Mouse (Mus musculus): Measurements from ENCODE around the gene Asna1. TPM values are rescaled to one million over a fixed set of nuclear protein-coding genes. Genes with fewer than 3 reads are reported as not detected.
A peak's percentile ranks its signal among the peaks of the same experiment; 100 is the strongest.

The Asna1 gene
- polyA plus RNA-seq, 1 experiment from 2014 or later = 83.1 TPM

DNA sequence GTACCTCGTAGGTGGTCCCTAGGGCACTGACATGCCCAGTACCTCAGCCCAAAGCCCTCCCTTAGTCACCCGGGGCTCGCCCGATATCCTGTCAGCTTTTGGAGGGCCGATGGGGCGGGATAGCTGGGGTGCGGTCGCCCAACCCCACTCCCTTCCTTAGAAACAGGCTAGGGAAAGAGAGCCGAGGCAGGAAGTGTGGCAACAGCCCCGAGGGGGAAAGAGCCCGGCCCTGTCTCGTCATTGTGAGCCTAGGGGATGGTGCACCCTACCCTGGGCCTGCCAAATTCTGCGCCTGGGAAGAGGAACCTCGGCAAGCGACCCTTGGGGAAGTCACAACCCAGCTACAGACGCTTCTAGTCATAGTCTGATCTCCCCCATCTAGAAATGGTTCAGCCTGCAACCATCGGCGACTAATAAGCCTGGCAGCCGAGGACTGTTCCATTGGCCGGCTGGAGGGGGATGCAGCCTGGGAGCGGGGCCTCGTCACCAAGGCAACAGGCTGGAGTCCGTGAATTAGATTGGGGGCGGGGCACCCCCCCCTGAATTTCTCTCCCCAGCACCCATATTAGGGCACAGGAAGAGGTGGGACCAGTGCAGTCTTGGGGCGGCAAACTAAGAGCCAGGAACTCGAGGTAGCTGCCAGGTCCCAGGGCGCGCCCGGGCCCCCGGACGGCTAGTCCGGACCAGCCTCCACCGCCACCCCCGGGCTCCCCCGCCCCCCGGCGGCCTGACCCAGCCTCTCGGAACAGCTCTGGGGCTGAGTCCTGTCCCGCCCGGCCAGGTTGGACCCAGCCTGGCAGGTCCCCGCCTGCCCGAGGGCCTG is 45.3 kb downstream of the Asna1 start:
- Histone ChIP-seq H3K4me2 (replicated peaks; ENCODE audit: low read depth, low read length) (peak overlapping the region; percentile 89), H3K9me3 (ENCODE audit: low read length) (no peaks in the 10 kb centered on the region), H3K9ac (replicated peaks; ENCODE audit: low read depth) (peak overlapping the region; percentile 48), H3K4me3 (ENCODE audit: low read depth, low read length) (peak overlapping the region; percentile 33), H3K27me3 (replicated peaks; ENCODE audit: insufficient read depth, low read length) (no peaks in the 10 kb centered on the region), H3K27ac (ENCODE audit: low read length) (peak overlapping the region; percentile 99), H3K4me1 (ENCODE audit: insufficient read depth, low read depth, low read length) (peaks cover 46% of the 10 kb centered on the region), H3K36me3 (ENCODE audit: insufficient read depth, low read length) (no peaks in the 10 kb centered on the region)
- ATAC-seq = peak; percentile 58
- 1% methylated on average over 37 of the region's 42 CpGs for WGBS
- TF ChIP-seq CTCF (IDR thresholded peaks at IDR 0.05) (peak; percentile 4; the same call in 1 of the 2 replicates), EP300 (IDR thresholded peaks at IDR 0.05) (peak; percentile 71)
- DNase-seq (ENCODE audit: low spot score) = peak; percentile 97

DNA sequence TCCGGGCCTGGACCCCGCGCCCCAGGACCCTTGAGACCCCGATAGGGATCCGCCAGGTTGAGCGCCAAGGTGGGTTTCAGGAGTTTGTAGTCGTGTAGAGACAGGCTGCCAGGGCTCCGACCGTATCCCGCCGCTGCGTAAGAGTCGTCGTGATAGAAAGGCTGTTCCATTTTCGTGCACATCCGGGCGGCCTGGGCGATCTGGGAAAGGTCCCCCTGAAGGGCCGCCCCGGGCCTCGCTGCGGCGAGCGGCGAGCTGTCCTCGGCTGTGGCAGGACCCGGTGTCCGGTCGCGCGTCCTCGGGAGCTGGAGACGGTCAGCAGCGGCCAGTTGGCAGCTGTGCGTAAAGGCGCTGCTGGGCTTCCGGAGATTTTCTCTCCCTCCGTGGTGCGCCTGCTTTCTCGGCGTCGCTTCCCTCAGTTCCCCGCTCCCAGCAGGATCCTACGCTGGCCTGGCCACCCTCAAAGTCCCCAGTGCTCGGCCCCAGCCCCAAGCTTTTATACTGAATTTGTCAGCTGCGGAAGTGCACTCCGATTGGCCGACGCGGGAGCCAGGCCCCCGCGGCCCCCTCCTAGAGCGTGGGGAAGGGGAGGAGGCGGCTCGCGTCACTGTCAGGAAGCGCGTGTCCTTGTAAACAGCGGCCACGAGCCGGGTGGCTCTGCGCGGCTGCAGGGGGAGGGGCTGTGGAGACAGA is 46.7 kb downstream of the Asna1 start, which contains the start of gene Junb:
Gene Junb (minus strand): TSS at position 471 of the 693 bp plus-strand sequence.
- no peaks in the 10 kb centered on the region for H3K27me3 ChIP-seq (replicated peaks; ENCODE audit: insufficient read depth, low read length)
- peaks cover 35% of the 10 kb centered on the region for H3K4me1 ChIP-seq (ENCODE audit: insufficient read depth, low read depth, low read length)
- TF ChIP-seq EP300 (IDR thresholded peaks at IDR 0.05) (peak; percentile 95), CTCF (IDR thresholded peaks at IDR 0.05) (no peak)
- ATAC-seq (peak; percentile 53), DNase-seq (ENCODE audit: low spot score) (peak; percentile 98)
- H3K4me3 ChIP-seq (ENCODE audit: low read depth, low read length) = peak within 1 kb of the TSS; percentile 93
- H3K9ac ChIP-seq (replicated peaks; ENCODE audit: low read depth) = peak within 1 kb of the TSS; percentile 96
- WGBS = under 1% methylated on average over 56 of the region's 63 CpGs
- H3K27ac ChIP-seq (ENCODE audit: low read length) = peak within 1 kb of the TSS; percentile 99
- H3K36me3 ChIP-seq (ENCODE audit: insufficient read depth, low read length) = no peaks in the 10 kb centered on the region
- no peaks in the 10 kb centered on the region for H3K9me3 ChIP-seq (ENCODE audit: low read length)
- H3K4me2 ChIP-seq (replicated peaks; ENCODE audit: low read depth, low read length) = peak within 1 kb of the TSS; percentile 89

- no peak for TF ChIP-seq EP300 (IDR thresholded peaks at IDR 0.05)
- no peak for TF ChIP-seq CTCF (IDR thresholded peaks at IDR 0.05)
- H3K36me3 ChIP-seq (ENCODE audit: insufficient read depth, low read length) = no peaks in the 10 kb centered on the region
- ATAC-seq (no peak), DNase-seq (ENCODE audit: low spot score) (peak; percentile 86)
- no peaks in the 10 kb centered on the region for H3K9me3 ChIP-seq (ENCODE audit: low read length)
- H3K9ac ChIP-seq (replicated peaks; ENCODE audit: low read depth) = peak overlapping the region; percentile 96
- H3K4me1 ChIP-seq (ENCODE audit: insufficient read depth, low read depth, low read length) = peaks cover 33% of the 10 kb centered on the region
- H3K27ac ChIP-seq (ENCODE audit: low read length) = peak overlapping the region; percentile 99
- WGBS = under 1% methylated on average over 63 of the region's 70 CpGs
- peak overlapping the region; percentile 89 for H3K4me2 ChIP-seq (replicated peaks; ENCODE audit: low read depth, low read length)
- peak overlapping the region; percentile 93 for H3K4me3 ChIP-seq (ENCODE audit: low read depth, low read length)
- no peaks in the 10 kb centered on the region for H3K27me3 ChIP-seq (replicated peaks; ENCODE audit: insufficient read depth, low read length)
Observed at GRCm38 (mm10) chr8:84977435-84978247, 47.4 kb downstream of the Asna1 start.

- peak overlapping the region; percentile 89 for H3K4me2 ChIP-seq (replicated peaks; ENCODE audit: low read depth, low read length)
Observed at GRCm38 (mm10) chr8:84976763-84977434, 48.2 kb downstream of the Asna1 start.

DNA sequence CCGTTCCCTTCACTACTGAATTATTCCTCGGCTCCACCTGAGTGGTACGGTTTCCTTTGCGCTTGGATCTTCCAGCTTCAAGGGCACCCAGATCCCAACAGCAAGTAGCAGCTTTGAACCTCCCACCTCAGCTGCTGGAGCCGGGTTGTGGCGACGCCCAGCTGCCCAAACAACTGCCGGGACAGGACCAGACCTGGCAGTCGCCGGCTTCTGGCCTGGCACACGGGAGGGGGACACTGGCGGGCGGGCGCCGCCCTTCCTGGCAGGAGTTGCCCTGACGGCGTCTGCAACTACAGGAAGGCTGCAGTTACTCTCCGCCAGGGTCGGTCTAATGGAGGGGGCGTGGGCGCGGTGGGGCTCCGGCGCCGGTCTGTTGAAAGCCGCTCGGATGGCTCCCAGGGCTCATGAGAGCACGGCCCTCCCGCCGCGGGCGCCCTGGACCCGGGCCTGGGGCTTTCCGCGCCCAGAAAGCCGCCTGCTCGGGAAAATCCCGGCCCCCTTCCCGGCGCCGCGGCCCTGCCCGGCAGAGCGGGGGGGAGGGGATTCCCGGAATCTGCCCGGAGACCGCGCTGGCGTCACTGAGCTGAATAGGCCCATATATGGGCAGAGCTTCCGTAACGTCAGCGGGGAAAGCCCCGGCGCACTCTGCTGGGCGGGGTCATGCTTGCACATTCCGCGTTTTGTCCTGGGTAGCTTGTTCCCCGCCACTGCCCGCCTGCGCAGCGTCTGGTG is 48.9 kb downstream of the Asna1 start:
- under 1% methylated on average over 53 of the region's 61 CpGs for WGBS
- H3K36me3 ChIP-seq (ENCODE audit: insufficient read depth, low read length) = peaks cover 3% of the 10 kb centered on the region; the same call in 1 of the 2 replicates
- H3K4me2 ChIP-seq (replicated peaks; ENCODE audit: low read depth, low read length) = peak overlapping the region; percentile 89
- peak overlapping the region; percentile 96 for H3K9ac ChIP-seq (replicated peaks; ENCODE audit: low read depth)
- ATAC-seq (peak; percentile 69), DNase-seq (ENCODE audit: low spot score) (peak; percentile 98)
- H3K27ac ChIP-seq (ENCODE audit: low read length) = peak overlapping the region; percentile 99
- no peaks in the 10 kb centered on the region for H3K27me3 ChIP-seq (replicated peaks; ENCODE audit: insufficient read depth, low read length)
- H3K4me1 ChIP-seq (ENCODE audit: insufficient read depth, low read depth, low read length) = peaks cover 19% of the 10 kb centered on the region
- TF ChIP-seq EP300 (IDR thresholded peaks at IDR 0.05) (peak; percentile 62), CTCF (IDR thresholded peaks at IDR 0.05) (peak; percentile 17; the same call in 1 of the 2 replicates)
- no peaks in the 10 kb centered on the region for H3K9me3 ChIP-seq (ENCODE audit: low read length)
- peak overlapping the region; percentile 93 for H3K4me3 ChIP-seq (ENCODE audit: low read depth, low read length)

More at GRCm38 (mm10) chr8:84976763-84977434, 48.2 kb downstream of the Asna1 start:
- H3K9ac ChIP-seq (replicated peaks; ENCODE audit: low read depth) = peak overlapping the region; percentile 96
- peak overlapping the region; percentile 99 for H3K27ac ChIP-seq (ENCODE audit: low read length)
- TF ChIP-seq EP300 (IDR thresholded peaks at IDR 0.05) = no peak
- no peak; the same call in 1 of the 2 replicates for TF ChIP-seq CTCF (IDR thresholded peaks at IDR 0.05)
- H3K27me3 ChIP-seq (replicated peaks; ENCODE audit: insufficient read depth, low read length) = no peaks in the 10 kb centered on the region
- H3K36me3 ChIP-seq (ENCODE audit: insufficient read depth, low read length) = peaks cover under 1% of the 10 kb centered on the region; the same call in 1 of the 2 replicates
- peaks cover 26% of the 10 kb centered on the region for H3K4me1 ChIP-seq (ENCODE audit: insufficient read depth, low read depth, low read length)
- H3K4me3 ChIP-seq (ENCODE audit: low read depth, low read length) = peak overlapping the region; percentile 93
- ATAC-seq = no peak
- no peak for DNase-seq (ENCODE audit: low spot score)
- no peaks in the 10 kb centered on the region for H3K9me3 ChIP-seq (ENCODE audit: low read length)
- 2% methylated on average over 25 of the region's 25 CpGs for WGBS
